Comparison of ENCODE assay signal across 23 mouse cellular contexts in the genomic region with DNA sequence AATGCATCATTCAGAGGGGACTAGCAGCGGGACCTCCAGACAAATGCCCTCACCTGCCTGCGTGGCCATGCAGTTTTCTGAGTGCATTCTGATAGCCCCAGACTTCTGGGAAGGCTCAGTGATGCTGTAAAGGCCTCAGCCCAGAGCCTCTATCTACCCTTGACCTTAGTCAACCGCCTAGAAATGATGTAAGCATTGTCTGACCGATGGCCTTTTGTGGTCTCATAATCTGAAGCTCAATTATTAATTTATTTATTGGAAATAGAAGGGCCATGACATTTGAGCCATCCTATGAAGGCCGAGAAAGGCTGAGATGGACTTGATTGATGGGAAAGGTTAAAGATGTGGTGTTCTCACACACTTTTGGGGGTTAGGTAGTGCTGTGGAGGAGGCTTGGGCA. TPM values are rescaled to one million over a fixed set of nuclear protein-coding genes. Genes with fewer than 3 reads are reported as not detected.
DNase-seq lines count a peak whose midpoint lies in the region; ATAC-seq lines count a peak whose summit lies in the region.
"Had no signal": no experiment of that assay in that cellular context is flagged by ENCODE, and none has a peak within 500 bp of the region (broad histone marks: within the 10 kb centered on the region; RNA-seq: fewer than 3 reads in every experiment).

No protein-coding gene starts in this region.

- no peak overlapping the region for H3K9ac ChIP-seq in forebrain, embryonic 11.5 days (ENCODE audit: low read length)
- no peak overlapping the region for H3K9ac ChIP-seq in forebrain, embryonic 14.5 days (ENCODE audit: low read length)
- H3K9ac ChIP-seq in midbrain, embryonic 13.5 days (replicated peaks): no peak overlapping the region
- H3K9ac ChIP-seq: embryonic facial prominence, embryonic 12.5 days; embryonic facial prominence, embryonic 15.5 days; hindbrain, embryonic 13.5 days had no signal

- ATAC-seq in forebrain, embryonic 11.5 days (replicated peaks; ENCODE audit: low FRiP score): no peak
- no peak for ATAC-seq in forebrain, embryonic 14.5 days
- no peak for ATAC-seq in midbrain, embryonic 13.5 days
- ATAC-seq: activated CD4-positive, CD25-positive, alpha-beta regulatory T cell, adult 4 months; hindbrain, postnatal 0 days; inflammation-experienced regulatory T-cells, adult 6 months; intestine, embryonic 16.5 days had no signal

- H3K4me1 ChIP-seq in forebrain, embryonic 11.5 days (replicated peaks; ENCODE audit: control insufficient read depth, insufficient read depth, low read length): peaks cover 36% of the 10 kb centered on the region; the same call in 1 of the 2 replicates
- H3K4me1 ChIP-seq in forebrain, embryonic 14.5 days (ENCODE audit: control insufficient read depth, insufficient read depth, low read length): peaks cover 54% of the 10 kb centered on the region
- H3K4me1 ChIP-seq in midbrain, embryonic 10.5 days: peaks cover 69% of the 10 kb centered on the region
- peaks cover 75% of the 10 kb centered on the region for H3K4me1 ChIP-seq in midbrain, embryonic 13.5 days (replicated peaks)
- H3K4me1 ChIP-seq: embryonic facial prominence, embryonic 12.5 days had no signal

- H3K27me3 ChIP-seq in forebrain, embryonic 11.5 days (ENCODE audit: control insufficient read depth, insufficient read depth, low read length): no peaks in the 10 kb centered on the region
- H3K27me3 ChIP-seq in forebrain, embryonic 14.5 days (replicated peaks; ENCODE audit: control insufficient read depth, insufficient read depth, low read length): no peaks in the 10 kb centered on the region
- H3K27me3 ChIP-seq in midbrain, embryonic 10.5 days (ENCODE audit: low read depth, poor library complexity, severe bottlenecking): no peaks in the 10 kb centered on the region
- H3K27me3 ChIP-seq in midbrain, embryonic 13.5 days: no peaks in the 10 kb centered on the region
- H3K27me3 ChIP-seq: embryonic facial prominence, embryonic 12.5 days; embryonic facial prominence, embryonic 15.5 days; hindbrain, embryonic 13.5 days had no signal

- no peaks in the 10 kb centered on the region; the same call in 1 of the 2 replicates for H3K36me3 ChIP-seq in forebrain, embryonic 11.5 days (ENCODE audit: control insufficient read depth, insufficient read depth, low read length)
- H3K36me3 ChIP-seq in forebrain, embryonic 14.5 days (ENCODE audit: control insufficient read depth, insufficient read depth, low read length): peaks cover 13% of the 10 kb centered on the region; the same call in 1 of the 2 replicates
- H3K36me3 ChIP-seq in midbrain, embryonic 10.5 days: peaks cover 51% of the 10 kb centered on the region
- H3K36me3 ChIP-seq in midbrain, embryonic 13.5 days: 0 out of 2 replicates have a peak, but pooled peaks cover 4% of the 10 kb centered on the region
- H3K36me3 ChIP-seq: embryonic facial prominence, embryonic 12.5 days; embryonic facial prominence, embryonic 15.5 days; hindbrain, embryonic 13.5 days had no signal

- no peak overlapping the region for H3K4me2 ChIP-seq in forebrain, embryonic 11.5 days (ENCODE audit: low read depth, low read length, severe bottlenecking)
- no peak overlapping the region for H3K4me2 ChIP-seq in forebrain, embryonic 14.5 days (ENCODE audit: low read length)
- no peak overlapping the region for H3K4me2 ChIP-seq in midbrain, embryonic 13.5 days (replicated peaks)
- H3K4me2 ChIP-seq: embryonic facial prominence, embryonic 12.5 days; embryonic facial prominence, embryonic 15.5 days; heart, embryonic 11.5 days; hindbrain, embryonic 13.5 days had no signal

- DNase-seq in adrenal gland, adult (ENCODE audit: inconsistent age in 2 of 2, low spot score in 1 of 2): peak; percentile 37 to 83
- DNase-seq in adrenal gland, adult 18-20 months (ENCODE audit: low spot score in 2 of 2): no peak
- no peak for DNase-seq in forebrain, embryonic 11.5 days (ENCODE audit: low spot score)
- DNase-seq in forebrain, embryonic 14.5 days (ENCODE audit: low spot score): no peak
- no peak for DNase-seq in midbrain, embryonic 10.5 days (ENCODE audit: low spot score)
- DNase-seq: adrenal gland, adult 8-10 months; adrenal gland, postnatal 36 days; cerebellum, adult 18-20 months; cerebellum, adult 9-10 months; cerebellum, postnatal 14 days; gastrocnemius, postnatal 10 days; gastrocnemius, postnatal 36 days; kidney, adult 18-20 months; kidney, adult 9 months had no signal

- WGBS in forebrain, embryonic 11.5 days: 77% methylated on average over 5 of the region's 5 CpGs
- WGBS in forebrain, embryonic 14.5 days: 88% methylated on average over 5 of the region's 5 CpGs
- 89% methylated on average over 5 of the region's 5 CpGs for WGBS in midbrain, embryonic 10.5 days
- 87% methylated on average over 5 of the region's 5 CpGs for WGBS in midbrain, embryonic 13.5 days

- H3K9me3 ChIP-seq in forebrain, embryonic 11.5 days (ENCODE audit: control insufficient read depth, low read length): no peaks in the 10 kb centered on the region
- no peaks in the 10 kb centered on the region for H3K9me3 ChIP-seq in forebrain, embryonic 14.5 days (replicated peaks; ENCODE audit: control insufficient read depth, low read length)
- no peaks in the 10 kb centered on the region for H3K9me3 ChIP-seq in midbrain, embryonic 10.5 days (replicated peaks)
- no peaks in the 10 kb centered on the region for H3K9me3 ChIP-seq in midbrain, embryonic 13.5 days
- H3K9me3 ChIP-seq: embryonic facial prominence, embryonic 12.5 days; embryonic facial prominence, embryonic 15.5 days; hindbrain, embryonic 13.5 days had no signal

- H3K27ac ChIP-seq in forebrain, embryonic 11.5 days (ENCODE audit: low read depth, low read length): peak overlapping the region; percentile 54; the same call in 1 of the 2 replicates
- no peak overlapping the region for H3K27ac ChIP-seq in forebrain, embryonic 14.5 days (ENCODE audit: low read depth, low read length)
- peak overlapping the region; percentile 50 for H3K27ac ChIP-seq in midbrain, embryonic 10.5 days (replicated peaks)
- no peak overlapping the region for H3K27ac ChIP-seq in midbrain, embryonic 13.5 days
- H3K27ac ChIP-seq: embryonic facial prominence, embryonic 12.5 days; embryonic facial prominence, embryonic 15.5 days; hindbrain, embryonic 13.5 days; hindbrain, postnatal 0 days had no signal

- no peak overlapping the region for H3K4me3 ChIP-seq in forebrain, embryonic 11.5 days (ENCODE audit: low read depth, low read length)
- no peak overlapping the region for H3K4me3 ChIP-seq in forebrain, embryonic 14.5 days (ENCODE audit: low read depth, low read length)
- H3K4me3 ChIP-seq in midbrain, embryonic 10.5 days: no peak overlapping the region
- no peak overlapping the region for H3K4me3 ChIP-seq in midbrain, embryonic 13.5 days (replicated peaks)
- H3K4me3 ChIP-seq: embryonic facial prominence, embryonic 12.5 days; embryonic facial prominence, embryonic 15.5 days; hindbrain, embryonic 13.5 days had no signal

RNA-seq across cellular contexts. Expression of gene Spata13, which starts 56.0 kb away (rescaled TPM):
- total RNA-seq in adrenal gland, adult 18-20 months (2021): 100 to 1,000 TPM in 1 of 2 experiments, 10 to 100 TPM in 1; 95.8 to 130 TPM
- 136 and 137 TPM in 2 replicates for polyA plus RNA-seq in forebrain, embryonic 11.5 days (2014; fragmentation: Nextera tagmentation; extraction: Ambion mirVana)
- polyA plus RNA-seq in forebrain, embryonic 14.5 days (2014; fragmentation: Nextera tagmentation; extraction: Ambion mirVana): 36.6 and 45.8 TPM in 2 replicates
- polyA plus RNA-seq in midbrain, embryonic 10.5 days (2016; fragmentation: Nextera tagmentation; extraction: Ambion mirVana): 67.9 and 70.0 TPM in 2 replicates
- polyA plus RNA-seq in midbrain, embryonic 13.5 days (2015; fragmentation: Nextera tagmentation; extraction: Ambion mirVana): 41.3 and 47.4 TPM in 2 replicates

Comparison
In these comparisons a context has a peak if more than half of its experiments do, and no peak if none do; other contexts are left out.
1. DNase-seq: peak in adrenal gland, adult (2 of 2); none in adrenal gland, adult 18-20 months (0 of 2), forebrain, embryonic 11.5 days (single experiment), forebrain, embryonic 14.5 days (single experiment) and midbrain, embryonic 10.5 days (single experiment).
2. H3K27ac ChIP-seq: peak in forebrain, embryonic 11.5 days (single experiment) and midbrain, embryonic 10.5 days (single experiment); none in forebrain, embryonic 14.5 days (single experiment) and midbrain, embryonic 13.5 days (single experiment).